Mouse (Mus musculus) kidney, embryonic 14.5 days (tissue): ENCODE measurements around the gene Etfdh. TPM values are rescaled to one million over a fixed set of nuclear protein-coding genes. Genes with fewer than 3 reads are reported as not detected.

Experiments used
- ATAC-seq: fragments of 200-750 bp; cut with Nextera tagmentation; 2 replicates; pipeline ENCODE4 v1.8.0; 2017; ENCODE audit warnings: moderate number of reproducible peaks, mild to moderate bottlenecking, moderate TSS enrichment, moderate library complexity; ENCODE audit not compliant: low FRiP score, low TSS enrichment
- H3K27ac ChIP-seq: fragments of 300-500 bp; sonication (generic); 2 replicates; pipeline ENCODE4 v1.5.1; 2014; ENCODE audit warnings: low read depth, mild to moderate bottlenecking, low read length, moderate library complexity, mixed read lengths
- H3K27me3 ChIP-seq: fragments of 300-500 bp; sonication (generic); 2 replicates; pipeline ENCODE4 v1.6.1; 2014; ENCODE audit warnings: mild to moderate bottlenecking, low read length; ENCODE audit not compliant: control insufficient read depth, insufficient read depth
- H3K36me3 ChIP-seq: fragments of 300-500 bp; sonication (generic); 2 replicates; pipeline ENCODE4 v1.6.1; 2014; ENCODE audit warnings: low read length, mixed read lengths; ENCODE audit not compliant: control insufficient read depth, insufficient read depth
- H3K4me1 ChIP-seq: fragments of 300-500 bp; sonication (generic); 2 replicates; pipeline ENCODE4 v1.6.1; 2014; ENCODE audit warnings: low read length, mixed read lengths; ENCODE audit not compliant: control insufficient read depth, insufficient read depth
- H3K4me2 ChIP-seq: fragments of 300-500 bp; sonication (generic); replicated peaks from 2 replicates; pipeline ENCODE4 v1.6.1; 2014; ENCODE audit warnings: low read depth, mild to moderate bottlenecking, low read length
- H3K4me3 ChIP-seq: fragments of 300-500 bp; sonication (generic); 2 replicates; pipeline ENCODE4 v1.5.1; 2014; ENCODE audit warnings: mild to moderate bottlenecking, low read length
- H3K9ac ChIP-seq: fragments of 300-500 bp; sonication (generic); 2 replicates; pipeline ENCODE4 v1.6.1; 2014; ENCODE audit warnings: low read depth, mild to moderate bottlenecking, low read length, moderate library complexity
- H3K9me3 ChIP-seq: fragments of 300-500 bp; sonication (generic); 2 replicates; pipeline ENCODE4 v1.6.1; 2016; ENCODE audit warnings: low read length; ENCODE audit not compliant: control insufficient read depth
- WGBS: fragments of 180-500 bp; shearing (Covaris S2); extraction: QIAGEN DNeasy Blood & Tissue Kit; methylation state at CpG from one replicate; pipeline ENCODE4 v1.1.7; 2014; 5-methylcytosine and 5-hydroxymethylcytosine counted together
- polyA plus RNA-seq: library from polyadenylated mRNA; unstranded; fragments of >200 nt; fragmentation: Nextera tagmentation; extraction: Ambion mirVana; gene quantifications from 2 replicates; pipeline ENCODE4 v1.2.1, GENCODE M21; 2014

The Etfdh gene
- polyA plus RNA-seq, 1 experiment from 2014 or later: 60.9 TPM

- no peaks in the 10 kb centered on the region for H3K9me3 ChIP-seq
- under 1% methylated on average over 60 of the region's 60 CpGs for WGBS
- H3K27ac ChIP-seq: peak within 1 kb of the TSS; percentile 86
- no peaks in the 10 kb centered on the region for H3K4me1 ChIP-seq
- peak within 1 kb of the TSS; percentile 82 for H3K4me2 ChIP-seq
- peaks cover 21% of the 10 kb centered on the region for H3K36me3 ChIP-seq
- no peaks in the 10 kb centered on the region for H3K27me3 ChIP-seq
- H3K4me3 ChIP-seq: peak within 1 kb of the TSS; percentile 83
- peak within 1 kb of the TSS; percentile 80 for H3K9ac ChIP-seq
- ATAC-seq: peak; percentile 99
Measured at GRCm38 (mm10) chr3:79628561-79629415, 512 bp downstream of the Etfdh start, which contains the start of gene 4930579G24Rik. Gene 4930579G24Rik, plus strand, starts transcription at chr3:79629079.

- Histone ChIP-seq H3K36me3 (peaks cover 17% of the 10 kb centered on the region), H3K4me3 (peak overlapping the region; percentile 83), H3K4me1 (no peaks in the 10 kb centered on the region), H3K27ac (peak overlapping the region; percentile 47; the same call in 1 of the 2 replicates), H3K4me2 (peak overlapping the region; percentile 82), H3K27me3 (no peaks in the 10 kb centered on the region), H3K9me3 (no peaks in the 10 kb centered on the region), H3K9ac (peak overlapping the region; percentile 65)
- ATAC-seq: no peak; the same call in 1 of the 2 replicates
- 2% methylated on average over 9 of the region's 9 CpGs for WGBS
Measured at GRCm38 (mm10) chr3:79628182-79628560, 1.1 kb downstream of the Etfdh start.

- Histone ChIP-seq H3K27me3 (no peaks in the 10 kb centered on the region), H3K4me2 (peak overlapping the region; percentile 82), H3K9me3 (no peaks in the 10 kb centered on the region), H3K9ac (peak overlapping the region; percentile 65; the same call in 1 of the 2 replicates), H3K27ac (no peak overlapping the region), H3K36me3 (peaks cover 16% of the 10 kb centered on the region), H3K4me3 (peak overlapping the region; percentile 83), H3K4me1 (no peaks in the 10 kb centered on the region)
- ATAC-seq: no peak
- 29% methylated on average over 10 of the region's 10 CpGs for WGBS
Measured at GRCm38 (mm10) chr3:79627484-79628181, 1.7 kb downstream of the Etfdh start.

GRCm38 (mm10) chr3:79609886-79610285 is 19.4 kb downstream of the Etfdh start:
- H3K9ac ChIP-seq: no peak overlapping the region
- no peaks in the 10 kb centered on the region for H3K4me1 ChIP-seq
- no peaks in the 10 kb centered on the region for H3K27me3 ChIP-seq
- no peak overlapping the region for H3K27ac ChIP-seq
- H3K4me3 ChIP-seq: no peak overlapping the region
- no peak for ATAC-seq
- peaks cover 3% of the 10 kb centered on the region; the same call in 1 of the 2 replicates for H3K9me3 ChIP-seq
- H3K36me3 ChIP-seq: peaks cover 43% of the 10 kb centered on the region
- no peak overlapping the region for H3K4me2 ChIP-seq
- WGBS: 91% methylated on average over 2 of the region's 2 CpGs

- Histone ChIP-seq H3K27ac (no peak overlapping the region), H3K9ac (no peak overlapping the region), H3K27me3 (no peaks in the 10 kb centered on the region), H3K9me3 (no peaks in the 10 kb centered on the region), H3K4me1 (0 out of 2 replicates have a peak, but pooled peaks cover 5% of the 10 kb centered on the region), H3K4me2 (no peak overlapping the region), H3K4me3 (no peak overlapping the region), H3K36me3 (peaks cover 64% of the 10 kb centered on the region)
- ATAC-seq: no peak
- 94% methylated on average over 7 of the region's 7 CpGs for WGBS
Measured at GRCm38 (mm10) chr3:79595468-79595867, 33.8 kb downstream of the Etfdh start.

GRCm38 (mm10) chr3:79591793-79592471 is 37.4 kb downstream of the Etfdh start:
- 0 out of 2 replicates have a peak, but pooled peaks cover 5% of the 10 kb centered on the region for H3K4me1 ChIP-seq
- peaks cover 36% of the 10 kb centered on the region for H3K36me3 ChIP-seq
- H3K27ac ChIP-seq: peak overlapping the region; percentile 85; the same call in 1 of the 2 replicates
- H3K9ac ChIP-seq: peak overlapping the region; percentile 93
- no peaks in the 10 kb centered on the region for H3K9me3 ChIP-seq
- ATAC-seq: no peak
- 5% methylated on average over 15 of the region's 15 CpGs for WGBS
- peak overlapping the region; percentile 61 for H3K4me3 ChIP-seq
- peak overlapping the region; percentile 75 for H3K4me2 ChIP-seq
- H3K27me3 ChIP-seq: no peaks in the 10 kb centered on the region

GRCm38 (mm10) chr3:79590863-79591792 is 38.2 kb downstream of the Etfdh start, which contains the start of gene Ppid:
Gene Ppid, plus strand, starts transcription at chr3:79591342.
- H3K9ac ChIP-seq: peak within 1 kb of the TSS; percentile 93
- WGBS: 4% methylated on average over 63 of the region's 63 CpGs
- peak; percentile 86 for ATAC-seq

GRCm38 (mm10) chr3:79589671-79590070 is 39.6 kb downstream of the Etfdh start:
- Histone ChIP-seq H3K36me3 (peaks cover 14% of the 10 kb centered on the region), H3K27ac (no peak overlapping the region), H3K27me3 (no peaks in the 10 kb centered on the region), H3K4me1 (0 out of 2 replicates have a peak, but pooled peaks cover 5% of the 10 kb centered on the region), H3K4me2 (no peak overlapping the region), H3K4me3 (no peak overlapping the region), H3K9ac (no peak overlapping the region), H3K9me3 (no peaks in the 10 kb centered on the region)
- WGBS: 79% methylated on average over 2 of the region's 2 CpGs
- no peak for ATAC-seq

More at GRCm38 (mm10) chr3:79590863-79591792, 38.2 kb downstream of the Etfdh start, which contains the start of gene Ppid:
- H3K36me3 ChIP-seq: peaks cover 28% of the 10 kb centered on the region
- H3K4me1 ChIP-seq: 0 out of 2 replicates have a peak, but pooled peaks cover 5% of the 10 kb centered on the region
- H3K4me3 ChIP-seq: peak within 1 kb of the TSS; percentile 61
- H3K9me3 ChIP-seq: no peaks in the 10 kb centered on the region
- H3K4me2 ChIP-seq: peak within 1 kb of the TSS; percentile 75
- H3K27ac ChIP-seq: peak within 1 kb of the TSS; percentile 85; the same call in 1 of the 2 replicates
- no peaks in the 10 kb centered on the region for H3K27me3 ChIP-seq
